Mouse (Mus musculus): ENCODE results near the gene Ss18l2. TPM values are rescaled to one million over a fixed set of nuclear protein-coding genes. Genes with fewer than 3 reads are reported as not detected.

Gene Ss18l2
- total RNA-seq (2014; rRNA removed), result 69.5 and 104 TPM in 2 replicates
- polyA plus RNA-seq (2015; fragmentation: Nextera tagmentation; extraction: Ambion mirVana), result 185 and 241 TPM in 2 replicates

- Histone ChIP-seq H3K4me3 (ENCODE audit: low read depth, low read length) (peak within 1 kb of the TSS; percentile 88), H3K4me1 (ENCODE audit: insufficient read depth) (peaks cover 19% of the 10 kb centered on the region), H3K9ac (peak within 1 kb of the TSS; percentile 93), H3K4me2 (ENCODE audit: low read depth) (peak within 1 kb of the TSS; percentile 67), H3K27me3 (ENCODE audit: insufficient read depth, low read length) (no peaks in the 10 kb centered on the region), H3K36me3 (ENCODE audit: insufficient read depth) (peaks cover 12% of the 10 kb centered on the region), H3K27ac (ENCODE audit: low read depth, low read length) (peak within 1 kb of the TSS; percentile 92), H3K9me3 (ENCODE audit: low read length) (no peaks in the 10 kb centered on the region)
- TF ChIP-seq CTCF (IDR thresholded peaks at IDR 0.05; ENCODE audit: low read depth), result no peak
- DNase-seq (peak; percentile 100), ATAC-seq (peak; percentile 99)
- WGBS, result 5% methylated on average over 37 of the region's 37 CpGs
Observed at GRCm38 (mm10) chr9:121709898-121710583, at the start of gene Ss18l2. Gene Ss18l2, plus strand, starts transcription at chr9:121710329.

- Histone ChIP-seq H3K4me2 (ENCODE audit: low read depth) (no peak overlapping the region), H3K4me1 (ENCODE audit: insufficient read depth) (0 out of 2 replicates have a peak, but pooled peaks cover 5% of the 10 kb centered on the region), H3K4me3 (ENCODE audit: low read depth, low read length) (no peak overlapping the region), H3K27me3 (ENCODE audit: insufficient read depth, low read length) (no peaks in the 10 kb centered on the region), H3K9ac (no peak overlapping the region), H3K9me3 (ENCODE audit: low read length) (no peaks in the 10 kb centered on the region), H3K36me3 (ENCODE audit: insufficient read depth) (no peaks in the 10 kb centered on the region), H3K27ac (ENCODE audit: low read depth, low read length) (no peak overlapping the region)
- no peak for TF ChIP-seq CTCF (IDR thresholded peaks at IDR 0.05; ENCODE audit: low read depth)
- DNase-seq (no peak), ATAC-seq (no peak)
- WGBS, result 70% methylated on average over 6 of the region's 6 CpGs
Observed at GRCm38 (mm10) chr9:121663467-121663866, 46.7 kb upstream of the Ss18l2 start.

- Histone ChIP-seq H3K27ac (ENCODE audit: low read depth, low read length) (no peak overlapping the region), H3K4me2 (ENCODE audit: low read depth) (no peak overlapping the region), H3K27me3 (ENCODE audit: insufficient read depth, low read length) (no peaks in the 10 kb centered on the region), H3K4me1 (ENCODE audit: insufficient read depth) (0 out of 2 replicates have a peak, but pooled peaks cover 7% of the 10 kb centered on the region), H3K36me3 (ENCODE audit: insufficient read depth) (no peaks in the 10 kb centered on the region), H3K4me3 (ENCODE audit: low read depth, low read length) (no peak overlapping the region), H3K9ac (no peak overlapping the region), H3K9me3 (ENCODE audit: low read length) (no peaks in the 10 kb centered on the region)
- WGBS, result 69% methylated on average over 5 of the region's 5 CpGs
- no peak for TF ChIP-seq CTCF (IDR thresholded peaks at IDR 0.05; ENCODE audit: low read depth)
- ATAC-seq (no peak), DNase-seq (no peak)
Observed at GRCm38 (mm10) chr9:121664104-121664503, 46.0 kb upstream of the Ss18l2 start.

GRCm38 (mm10) chr9:121666957-121667630, 43.0 kb upstream of the Ss18l2 start:
- no peaks in the 10 kb centered on the region for H3K36me3 ChIP-seq (ENCODE audit: insufficient read depth)
- no peak overlapping the region for H3K4me3 ChIP-seq (ENCODE audit: low read depth, low read length)
- H3K4me2 ChIP-seq (ENCODE audit: low read depth), result no peak overlapping the region
- no peaks in the 10 kb centered on the region for H3K9me3 ChIP-seq (ENCODE audit: low read length)
- 51% methylated on average over 16 of the region's 16 CpGs for WGBS
- peak overlapping the region; percentile 67 for H3K27ac ChIP-seq (ENCODE audit: low read depth, low read length)
- ATAC-seq (peak; percentile 47), DNase-seq (peak; percentile 73)
- no peaks in the 10 kb centered on the region for H3K27me3 ChIP-seq (ENCODE audit: insufficient read depth, low read length)
- peaks cover 12% of the 10 kb centered on the region; the same call in 1 of the 2 replicates for H3K4me1 ChIP-seq (ENCODE audit: insufficient read depth)
- H3K9ac ChIP-seq, result no peak overlapping the region; the same call in 1 of the 2 replicates
- TF ChIP-seq CTCF (IDR thresholded peaks at IDR 0.05; ENCODE audit: low read depth), result no peak

- ATAC-seq, result no peak
- no peaks in the 10 kb centered on the region for H3K9me3 ChIP-seq (ENCODE audit: low read length)
- H3K36me3 ChIP-seq (ENCODE audit: insufficient read depth), result no peaks in the 10 kb centered on the region
- H3K4me3 ChIP-seq (ENCODE audit: low read depth, low read length), result no peak overlapping the region
- H3K9ac ChIP-seq, result no peak overlapping the region
- no peak overlapping the region for H3K4me2 ChIP-seq (ENCODE audit: low read depth)
- WGBS, result 68% methylated on average over 11 of the region's 11 CpGs
- TF ChIP-seq CTCF (IDR thresholded peaks at IDR 0.05; ENCODE audit: low read depth), result no peak
- DNase-seq, result no peak
- peaks cover 12% of the 10 kb centered on the region; the same call in 1 of the 2 replicates for H3K4me1 ChIP-seq (ENCODE audit: insufficient read depth)
- no peaks in the 10 kb centered on the region for H3K27me3 ChIP-seq (ENCODE audit: insufficient read depth, low read length)
- H3K27ac ChIP-seq (ENCODE audit: low read depth, low read length), result 0 out of 2 replicates have a peak overlapping the region, but pooled peaks have one; percentile 67
Observed at GRCm38 (mm10) chr9:121667822-121668221, 42.3 kb upstream of the Ss18l2 start.

- Histone ChIP-seq H3K27me3 (ENCODE audit: insufficient read depth, low read length) (no peaks in the 10 kb centered on the region), H3K4me1 (ENCODE audit: insufficient read depth) (peaks cover 12% of the 10 kb centered on the region; the same call in 1 of the 2 replicates), H3K36me3 (ENCODE audit: insufficient read depth) (no peaks in the 10 kb centered on the region), H3K9ac (peak overlapping the region; percentile 51), H3K4me3 (ENCODE audit: low read depth, low read length) (peak overlapping the region; percentile 35), H3K9me3 (ENCODE audit: low read length) (no peaks in the 10 kb centered on the region), H3K27ac (ENCODE audit: low read depth, low read length) (no peak overlapping the region), H3K4me2 (ENCODE audit: low read depth) (peak overlapping the region; percentile 70)
- peak; percentile 64 for ATAC-seq
- 1% methylated on average over 28 of the region's 28 CpGs for WGBS
- peak; percentile 77 for TF ChIP-seq CTCF (IDR thresholded peaks at IDR 0.05; ENCODE audit: low read depth)
- DNase-seq, result peak; percentile 65
Observed at GRCm38 (mm10) chr9:121669348-121669791, 40.8 kb upstream of the Ss18l2 start.

- WGBS, result 21% methylated on average over 7 of the region's 7 CpGs
- ATAC-seq (no peak), DNase-seq (peak; percentile 55)
- Histone ChIP-seq H3K4me2 (ENCODE audit: low read depth) (no peak overlapping the region), H3K36me3 (ENCODE audit: insufficient read depth) (no peaks in the 10 kb centered on the region), H3K4me1 (ENCODE audit: insufficient read depth) (peaks cover 12% of the 10 kb centered on the region; the same call in 1 of the 2 replicates), H3K4me3 (ENCODE audit: low read depth, low read length) (no peak overlapping the region), H3K27ac (ENCODE audit: low read depth, low read length) (no peak overlapping the region), H3K9ac (no peak overlapping the region), H3K27me3 (ENCODE audit: insufficient read depth, low read length) (no peaks in the 10 kb centered on the region), H3K9me3 (ENCODE audit: low read length) (no peaks in the 10 kb centered on the region)
- peak; percentile 66 for TF ChIP-seq CTCF (IDR thresholded peaks at IDR 0.05; ENCODE audit: low read depth)
Observed at GRCm38 (mm10) chr9:121671300-121671699, 38.8 kb upstream of the Ss18l2 start.

Measured in forebrain, postnatal 0 days (tissue).